Mouse (Mus musculus) kidney, adult 8-10 months (tissue): Measurements from ENCODE around the gene Uqcr11.

Source experiments
- DNase-seq, 2 experiments: peaks; one replicate each; pipeline ENCODE4 v3.0.0; 2022

Uqcr11 gene

DNA sequence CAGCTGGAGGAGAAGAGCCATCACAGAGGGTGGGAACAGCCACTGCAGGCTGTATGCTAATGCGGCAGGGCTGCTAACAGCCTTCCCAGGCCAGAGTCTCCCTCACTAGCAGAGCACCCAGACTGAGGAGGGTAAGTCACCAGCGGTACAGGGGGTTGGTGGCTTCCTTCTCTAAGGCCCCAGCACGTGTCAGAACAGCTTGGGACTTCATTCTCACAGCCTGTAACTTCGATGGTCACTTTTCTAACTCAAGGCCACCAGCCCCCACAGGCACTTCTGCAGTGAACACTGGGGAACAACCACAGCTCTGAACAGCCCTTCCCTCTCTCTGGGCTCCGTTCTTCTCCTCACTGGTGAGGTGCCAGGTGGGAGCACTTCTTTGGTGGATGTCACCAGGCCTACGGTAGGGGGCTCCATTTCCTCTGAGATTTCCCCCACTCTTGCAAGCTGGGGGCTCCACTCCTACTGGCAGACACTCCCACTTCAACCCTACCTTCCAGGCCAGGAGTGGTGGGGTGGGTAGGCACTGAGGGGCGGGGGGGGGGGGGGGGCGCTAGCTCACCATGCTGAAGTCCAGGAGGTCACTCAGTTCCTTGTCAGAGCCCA is 23.8 kb upstream of the Uqcr11 start:
- no peak for DNase-seq

DNA sequence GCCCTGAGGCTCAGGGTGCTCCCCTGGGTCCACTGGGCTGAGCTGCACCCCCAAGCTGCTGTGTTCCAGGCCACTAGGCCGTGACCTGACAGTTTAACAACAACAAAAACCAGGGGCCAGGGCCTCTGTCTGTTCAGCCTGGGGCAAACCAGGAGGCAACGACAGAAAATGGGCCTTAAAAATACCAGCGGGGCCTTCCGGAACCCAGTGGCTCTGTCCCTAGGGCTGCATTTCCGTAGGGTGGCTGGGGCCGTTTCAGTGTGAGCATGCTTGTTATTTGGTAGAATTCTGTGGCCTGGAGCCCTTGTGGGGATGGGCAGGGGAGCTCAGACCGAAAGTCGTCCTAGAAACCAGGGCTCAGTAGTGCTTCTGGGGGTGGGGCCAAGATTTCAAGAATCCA is 23.2 kb upstream of the Uqcr11 start:
- DNase-seq, result no peak

DNA sequence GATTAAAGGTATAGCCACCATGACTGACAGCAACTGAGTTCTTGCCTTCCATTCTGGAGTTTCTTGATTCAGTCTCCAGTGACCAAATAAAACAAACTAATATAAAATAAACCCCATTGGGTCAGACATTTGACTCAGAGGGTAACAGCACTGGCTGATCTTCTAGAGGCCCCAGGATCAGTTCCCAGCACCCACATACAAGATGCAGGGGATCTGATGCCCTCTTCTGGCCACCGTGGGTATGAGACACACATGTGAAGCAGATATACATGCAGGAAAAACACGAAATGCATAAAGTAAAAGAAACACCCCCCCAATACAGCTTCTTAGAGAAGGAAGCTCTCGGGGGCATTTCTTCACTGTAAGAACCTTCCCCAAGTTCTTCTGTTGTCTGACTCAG is 18.4 kb upstream of the Uqcr11 start:
- DNase-seq, result no peak

DNA sequence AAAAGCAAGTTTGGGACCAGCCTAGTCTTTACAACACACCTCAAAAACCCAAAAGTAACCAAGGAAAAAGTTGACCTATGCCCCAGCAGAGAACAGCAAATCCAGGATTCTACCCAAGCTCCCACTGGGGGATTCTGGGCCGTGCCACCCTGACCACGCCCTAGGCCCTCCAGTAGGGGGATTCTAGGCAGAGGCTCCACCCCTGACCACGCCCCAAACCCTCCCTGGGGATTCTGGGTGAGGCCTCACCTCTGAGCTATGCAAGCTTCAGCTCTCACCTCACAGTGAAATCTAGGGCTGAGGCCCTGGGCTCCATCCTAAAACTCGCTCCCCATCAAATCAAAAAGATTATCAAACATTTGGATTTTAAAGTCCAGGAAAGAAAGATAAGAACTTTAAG is 16.9 kb upstream of the Uqcr11 start:
- DNase-seq, result no peak

DNA sequence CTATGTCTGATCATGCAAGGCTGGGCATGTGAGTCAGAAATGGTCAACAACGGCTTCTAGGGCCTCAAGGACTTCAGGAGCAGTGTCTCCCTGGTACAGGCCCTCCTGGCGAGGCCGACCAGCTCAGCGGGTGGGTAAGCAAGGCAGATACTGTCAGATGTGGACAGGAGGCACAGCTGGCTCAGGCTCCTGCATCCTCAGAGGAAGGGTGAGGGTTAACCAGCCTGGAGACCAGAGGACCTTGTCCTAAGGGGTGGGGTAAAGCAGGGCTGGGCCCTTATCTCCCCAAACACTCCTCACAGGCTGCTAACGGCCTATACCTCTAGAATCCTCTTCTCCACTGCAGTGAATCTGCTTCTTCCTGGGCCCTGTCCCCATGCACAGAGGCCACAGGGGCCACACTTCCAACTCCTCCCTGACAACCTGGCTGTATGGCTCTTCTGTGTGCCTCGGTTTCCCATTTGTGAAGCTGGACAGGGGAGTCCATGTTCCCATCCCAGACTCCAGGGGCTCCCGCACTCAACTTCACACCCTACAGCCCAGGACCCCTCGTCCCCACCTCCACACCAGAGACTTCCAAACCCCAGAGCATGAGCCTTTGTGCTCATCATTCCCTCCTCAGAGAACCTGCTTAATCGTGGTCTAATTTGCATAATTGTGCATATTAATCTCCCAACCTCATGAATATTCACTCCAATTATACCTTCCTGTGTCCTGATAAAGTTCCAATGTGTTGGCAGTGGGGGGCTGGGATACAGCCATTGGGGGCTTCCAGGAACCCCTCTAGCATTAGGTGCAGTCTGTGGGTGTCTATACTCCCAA is 15.2 kb upstream of the Uqcr11 start:
- DNase-seq, result no peak

DNA sequence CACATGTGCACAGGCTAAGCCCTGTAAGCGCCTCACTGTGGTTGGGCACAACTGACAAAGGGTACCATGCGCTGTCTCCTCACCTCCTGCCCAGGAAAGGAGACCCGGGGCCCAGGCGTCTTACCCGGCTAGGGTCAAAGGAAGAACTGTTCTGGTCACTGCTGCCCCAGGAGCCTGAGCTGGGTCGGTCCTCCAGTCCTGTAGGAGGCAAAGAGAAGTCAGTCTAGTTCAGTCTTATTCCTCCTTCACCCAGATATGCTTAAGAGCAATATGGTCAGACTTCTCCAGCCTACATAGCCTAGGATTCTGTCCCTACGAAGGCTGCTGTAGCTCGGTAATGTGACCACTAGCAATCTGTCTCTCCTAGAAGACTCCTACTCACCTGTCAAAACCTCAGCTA is 14.6 kb upstream of the Uqcr11 start:
- no peak for DNase-seq

DNA sequence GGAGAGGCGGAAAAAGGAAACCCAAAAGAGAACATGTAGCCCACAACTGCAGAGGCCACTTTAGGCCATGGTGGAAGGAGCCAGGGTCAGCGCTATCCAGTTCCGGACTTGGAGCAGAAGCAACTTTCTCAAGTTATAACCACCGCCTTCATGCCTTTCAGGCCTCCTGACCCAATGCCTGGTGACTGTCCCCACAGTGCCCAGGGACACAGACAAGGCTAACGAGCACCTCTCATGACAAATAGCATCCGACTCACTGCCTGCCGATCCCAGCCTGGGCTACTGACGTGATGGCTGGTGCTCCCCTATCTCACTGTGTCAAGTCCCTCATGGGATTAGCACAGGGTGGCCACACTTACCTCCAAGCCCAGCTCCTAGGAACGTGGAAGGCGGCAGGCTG is 14.1 kb upstream of the Uqcr11 start:
- DNase-seq, result no peak

DNA sequence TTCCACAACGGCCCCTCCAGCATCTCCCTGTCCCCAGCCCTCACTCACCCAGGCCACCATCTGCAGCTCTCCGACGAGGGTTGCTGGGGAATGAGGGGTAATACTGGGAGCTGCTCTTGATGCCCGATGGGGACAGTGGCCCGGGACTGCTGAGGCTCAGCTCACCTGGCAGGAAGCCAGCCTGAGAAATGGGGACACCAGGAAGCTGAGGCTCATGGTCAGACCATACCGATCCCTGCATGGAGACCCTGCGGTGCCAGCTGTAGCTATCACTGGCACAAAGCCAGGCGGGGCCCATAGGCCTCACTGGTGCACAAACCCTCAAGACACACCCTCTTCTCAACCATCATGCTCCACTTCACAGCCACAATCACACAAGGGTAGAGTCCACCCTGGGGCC is 12.8 kb upstream of the Uqcr11 start:
- no peak for DNase-seq

DNA sequence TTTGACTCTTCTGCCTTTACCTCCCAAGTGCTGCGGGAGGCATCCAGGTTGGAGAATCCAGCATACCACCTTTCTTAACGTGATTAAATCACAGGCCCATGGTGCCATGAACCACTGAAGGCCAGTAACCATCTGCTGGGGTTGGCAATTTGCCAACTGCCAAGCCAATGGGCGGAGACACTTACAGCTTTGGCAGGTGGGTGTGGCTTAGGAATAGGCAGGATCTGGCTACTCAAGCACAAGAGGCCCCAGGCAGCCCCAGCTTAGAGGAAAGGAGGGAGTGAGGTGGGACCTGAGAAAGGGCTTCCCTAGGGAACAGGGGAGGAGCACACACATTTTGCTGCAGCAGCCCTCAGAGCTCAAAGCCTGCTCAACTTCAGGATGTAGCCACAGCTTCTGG is 11.7 kb upstream of the Uqcr11 start:
- DNase-seq, result peak in 1 of 2 experiments; percentile 41

DNA sequence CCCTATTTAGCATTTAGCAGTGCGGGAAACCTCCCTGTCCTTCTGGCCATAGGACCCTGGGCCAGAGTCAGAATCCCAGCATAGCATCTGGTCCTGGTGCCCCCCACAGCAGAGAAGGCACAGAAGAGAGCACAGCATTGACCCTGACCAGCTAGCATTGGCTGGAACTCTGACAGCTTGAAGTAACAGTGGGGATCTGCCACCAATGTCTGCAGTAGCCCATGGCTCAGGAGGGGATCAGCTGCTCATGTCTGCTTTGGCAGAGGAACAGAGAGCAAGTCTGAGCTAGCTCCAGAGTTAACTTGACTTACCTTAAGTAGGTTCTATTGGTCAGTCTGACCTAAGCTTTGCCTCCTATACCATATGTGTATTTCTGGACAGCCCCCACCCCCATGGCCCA is 11.2 kb upstream of the Uqcr11 start:
- DNase-seq, result no peak

DNA sequence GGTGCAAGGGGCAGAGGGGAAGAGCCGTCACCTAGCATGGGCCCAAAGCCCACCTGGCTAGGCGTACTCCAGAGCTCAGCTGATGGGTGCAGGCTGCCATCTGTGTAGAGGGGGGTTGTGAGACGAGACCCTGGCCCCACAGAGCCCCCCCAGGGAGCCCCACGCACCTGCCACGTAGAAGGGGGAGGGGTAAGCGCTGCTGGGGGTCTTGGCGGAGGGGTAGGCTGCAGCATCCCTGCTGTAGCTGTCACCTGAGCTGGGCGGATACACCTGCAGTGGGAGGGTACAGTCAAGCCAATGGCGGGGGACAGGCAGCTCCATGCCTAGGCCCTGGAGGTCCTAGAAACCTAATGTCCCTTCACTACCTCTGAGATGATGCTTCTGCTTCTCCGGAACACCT is 10.7 kb upstream of the Uqcr11 start:
- DNase-seq, result no peak

DNA sequence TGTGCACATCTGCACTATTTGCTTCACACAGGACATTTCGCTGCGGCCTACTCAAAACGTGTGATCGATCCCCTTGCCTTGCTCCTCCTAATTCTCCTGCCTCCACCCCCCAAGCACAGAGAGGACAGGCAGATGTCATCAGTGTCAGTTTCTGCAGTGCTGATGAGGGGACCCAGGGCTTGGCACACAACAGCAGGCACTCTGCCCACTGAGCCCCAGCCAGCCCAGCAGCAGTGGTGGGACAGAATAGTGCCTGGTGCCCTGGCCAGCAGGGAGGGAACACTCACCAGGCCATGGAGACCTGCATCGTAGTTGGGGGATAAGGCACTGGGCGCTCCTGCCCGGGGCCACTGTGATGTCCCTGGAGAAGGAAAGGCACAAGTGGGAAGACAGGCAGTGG is 8.9 kb upstream of the Uqcr11 start:
- no peak for DNase-seq

DNA sequence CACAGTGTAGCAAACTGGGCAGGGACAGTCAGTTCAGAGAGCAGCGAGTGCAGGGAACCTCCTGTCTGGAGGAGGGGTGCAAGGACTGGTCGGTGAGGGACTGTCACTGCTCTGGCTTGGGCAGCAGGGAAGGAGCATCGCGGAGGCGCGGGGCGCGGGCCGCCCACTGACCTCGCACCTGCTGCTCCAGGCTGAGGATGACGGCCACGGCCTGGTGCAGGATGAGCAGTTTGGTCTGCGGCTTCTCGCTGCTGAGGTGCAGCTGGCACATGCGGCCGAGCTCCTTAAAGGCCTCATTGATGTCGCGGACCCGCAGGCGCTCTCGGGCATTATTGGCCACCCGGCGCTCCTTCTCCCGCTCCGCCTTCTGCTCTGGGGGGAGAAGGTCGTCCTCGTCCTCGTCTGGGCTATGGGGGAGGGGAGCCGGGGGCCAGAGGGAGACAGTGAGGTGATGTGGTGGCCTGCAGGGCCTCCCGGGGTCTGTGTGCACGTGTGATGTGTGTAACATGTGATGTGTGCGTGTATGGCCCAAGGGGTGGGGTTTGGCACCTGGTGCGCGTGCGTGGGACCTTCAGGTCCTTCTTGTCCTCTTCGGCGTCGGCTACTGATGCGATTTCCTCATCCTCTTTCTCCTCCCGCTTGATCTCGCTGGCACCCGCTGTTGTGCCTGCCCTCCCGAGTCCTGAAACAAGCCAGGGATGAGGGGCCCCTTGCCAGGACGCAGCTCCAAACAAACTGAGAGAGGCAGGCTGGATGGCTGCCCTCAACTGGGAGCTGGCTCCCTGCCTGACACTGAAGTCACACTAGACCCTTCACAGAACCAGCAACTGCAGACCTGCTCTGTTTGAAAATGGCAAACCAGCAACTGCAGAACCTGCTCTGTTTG is 6.3 kb upstream of the Uqcr11 start:
- no peak for DNase-seq

DNA sequence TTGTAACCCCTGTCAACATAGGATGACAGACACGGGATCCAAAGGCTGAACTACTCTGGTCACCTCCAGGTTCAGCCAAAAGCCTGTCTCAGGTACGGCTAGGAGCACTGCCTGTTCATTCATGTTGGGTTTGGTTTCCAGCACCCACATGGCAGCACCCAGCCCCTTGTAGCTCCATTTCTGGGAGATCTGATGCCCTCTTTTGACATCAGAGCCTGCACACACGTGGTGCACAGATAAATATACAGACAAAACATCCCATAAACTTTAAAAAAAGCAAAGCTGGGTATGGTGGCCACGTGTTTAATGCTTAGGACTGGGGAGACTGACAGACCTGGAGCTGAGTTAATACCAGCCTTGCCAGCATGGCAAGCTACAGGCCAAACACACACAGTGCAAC is 1.3 kb upstream of the Uqcr11 start:
- no peak for DNase-seq

DNA sequence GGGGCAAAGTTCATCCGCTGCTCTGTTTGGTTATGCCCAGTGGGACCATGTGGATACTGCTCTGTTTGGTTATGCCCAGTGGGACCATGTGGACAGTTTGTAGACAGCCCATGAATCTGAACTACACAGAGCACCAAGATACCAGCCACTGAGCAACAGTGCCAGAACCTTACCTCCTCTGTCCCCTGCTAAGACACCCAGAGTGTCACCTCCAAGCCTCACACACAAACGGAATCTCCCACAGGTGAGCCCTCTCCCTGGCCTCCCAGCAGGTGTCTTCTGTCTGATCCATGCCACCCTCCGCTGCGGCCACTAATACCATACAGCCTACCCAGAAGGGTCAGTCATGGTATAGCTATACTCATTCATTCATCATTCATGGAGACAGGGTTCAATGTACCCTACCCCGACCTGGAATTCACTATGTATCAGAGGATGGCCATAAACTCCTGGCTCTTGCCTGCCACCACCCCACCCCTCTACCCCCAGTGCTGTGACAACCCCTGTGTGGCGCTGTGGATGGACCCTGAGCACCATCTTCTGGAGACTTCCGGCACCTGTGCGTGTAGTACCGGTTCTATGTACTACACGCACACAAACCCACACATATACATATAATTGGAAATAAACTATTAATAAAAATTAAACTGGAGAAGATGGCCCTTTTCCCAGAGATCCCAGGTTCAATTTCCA is 1.0 kb downstream of the Uqcr11 start:
- DNase-seq, result no peak

DNA sequence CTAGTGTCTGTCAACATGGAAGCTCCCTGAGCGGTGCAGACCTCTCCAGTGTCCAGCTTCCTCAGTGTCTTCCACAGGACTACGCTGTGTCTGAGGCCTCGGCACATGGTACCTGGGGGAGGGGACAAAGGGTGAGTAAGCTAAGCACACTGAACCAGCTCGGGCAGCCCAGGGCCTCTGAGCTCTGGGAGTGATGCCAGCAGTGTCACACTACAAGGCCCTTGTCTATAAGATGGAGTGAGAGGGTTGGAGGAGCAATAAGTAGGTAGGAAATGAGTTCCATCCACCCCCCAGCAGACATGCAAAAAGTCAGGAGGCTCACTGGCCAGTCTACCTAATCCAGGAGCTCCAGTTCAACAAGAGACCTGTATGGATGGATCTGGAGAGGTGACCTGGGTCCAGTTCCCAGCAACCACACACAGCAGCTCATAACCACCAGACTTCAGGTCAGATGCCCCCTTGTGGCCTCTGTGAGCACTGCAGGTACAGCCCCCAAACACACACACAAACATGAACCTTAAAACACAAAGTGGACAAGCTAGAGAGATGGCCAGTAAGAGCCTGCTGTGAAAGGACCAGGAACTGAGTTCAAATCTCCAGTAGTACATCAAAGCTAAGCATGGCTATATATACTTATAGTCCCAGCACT is 3.5 kb downstream of the Uqcr11 start:
- peak in 1 of 2 experiments; percentile 54 for DNase-seq

DNA sequence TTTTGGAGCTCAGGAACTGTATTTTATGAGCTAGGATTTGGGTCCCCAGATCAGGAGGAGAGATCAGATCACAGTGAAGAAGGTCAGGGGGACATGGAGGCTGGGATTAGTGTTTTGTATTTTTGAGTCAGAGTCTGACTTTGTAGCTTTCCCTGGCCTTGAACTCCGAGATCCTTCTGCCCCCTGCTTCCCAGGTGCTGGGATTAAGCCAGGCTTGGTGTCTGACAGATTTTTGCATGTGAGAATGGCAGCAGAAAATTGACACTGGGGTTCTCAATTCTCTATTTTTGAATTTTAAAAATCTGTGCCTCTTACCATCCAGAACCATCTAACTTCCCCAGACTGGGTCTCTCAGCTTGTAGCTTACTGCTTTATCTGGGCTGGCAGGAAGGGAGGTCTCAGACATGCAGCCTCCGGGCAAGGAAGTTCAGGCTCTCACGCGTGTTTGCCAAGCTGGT is 5.9 kb downstream of the Uqcr11 start:
- no peak for DNase-seq

DNA sequence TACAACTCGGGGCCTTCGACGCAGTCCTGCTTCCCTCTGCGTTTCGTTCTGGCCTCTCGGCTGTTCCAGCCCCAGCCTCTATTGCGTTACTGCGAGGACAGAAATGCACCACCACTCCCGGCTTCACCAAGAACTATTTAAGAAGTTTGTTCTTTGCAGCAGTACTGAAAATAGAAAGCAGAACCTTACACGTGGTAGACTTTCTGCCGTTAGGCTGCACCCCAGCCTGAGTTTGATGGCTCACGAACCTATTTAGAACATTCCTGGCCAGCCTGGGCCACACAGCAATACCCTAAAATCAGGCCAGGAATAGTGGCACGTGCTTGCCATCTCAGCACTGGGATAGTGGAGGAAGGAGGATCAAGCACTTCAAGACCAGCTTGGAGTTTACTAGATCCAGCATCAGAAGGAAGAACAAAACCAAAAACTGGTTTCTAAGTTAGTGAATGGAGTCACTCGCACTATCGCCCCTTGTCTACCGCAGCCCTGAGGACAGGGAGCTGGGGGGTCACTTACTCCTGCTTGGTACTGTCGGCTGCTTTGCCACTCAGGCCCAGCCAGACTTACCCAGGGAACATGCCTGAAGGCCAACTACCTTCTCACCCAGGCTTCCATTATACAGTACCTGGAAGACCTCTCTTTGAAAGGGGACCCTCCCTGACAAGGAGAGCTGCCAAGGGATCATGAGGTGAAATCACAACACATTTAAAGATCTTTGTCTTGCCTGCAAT is 6.5 kb downstream of the Uqcr11 start:
- DNase-seq, result no peak

DNA sequence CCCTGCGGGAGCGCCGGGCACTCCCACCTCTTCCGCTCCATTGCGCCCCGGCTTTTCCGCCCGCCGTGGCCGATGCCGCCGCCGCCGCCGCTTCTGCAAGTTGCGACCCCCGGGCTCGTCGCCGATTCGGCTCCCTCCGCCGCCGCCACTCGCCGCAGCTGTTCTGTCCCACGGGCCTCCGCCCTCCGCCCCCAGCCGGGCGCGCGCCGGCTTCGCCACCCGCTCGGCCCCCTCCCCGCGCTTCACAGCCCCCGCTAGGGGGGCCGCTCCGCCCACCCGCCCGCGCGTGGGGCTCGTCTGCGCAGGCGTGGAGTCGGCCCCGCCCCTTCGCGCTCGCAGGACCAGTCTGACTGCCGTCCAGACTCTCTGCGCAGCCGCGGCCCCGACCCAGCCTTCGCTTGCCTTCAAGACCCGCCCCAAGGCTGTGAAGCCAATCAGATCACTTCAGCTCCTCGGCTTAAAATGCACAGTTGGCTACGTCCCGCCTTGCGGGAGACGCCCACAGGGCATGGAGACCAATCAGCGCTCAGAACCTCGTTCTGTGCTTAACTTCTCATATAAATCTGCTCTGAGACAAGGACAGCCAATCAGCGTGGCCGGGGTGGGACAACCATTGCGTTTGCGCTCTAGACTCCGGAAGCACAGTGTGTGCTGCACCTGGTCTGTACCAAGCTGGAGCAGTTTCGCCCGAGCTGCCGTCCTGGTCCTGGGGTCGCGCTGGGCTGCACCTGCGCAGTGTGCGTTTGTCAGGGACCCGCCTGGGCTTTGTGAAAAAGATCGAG is 7.2 kb downstream of the Uqcr11 start, which contains the start of gene Mbd3:
Gene Mbd3, minus strand, starts transcription at position 360 of the 782 bp plus-strand sequence.
- peak; percentile 99 to 100 for DNase-seq

DNA sequence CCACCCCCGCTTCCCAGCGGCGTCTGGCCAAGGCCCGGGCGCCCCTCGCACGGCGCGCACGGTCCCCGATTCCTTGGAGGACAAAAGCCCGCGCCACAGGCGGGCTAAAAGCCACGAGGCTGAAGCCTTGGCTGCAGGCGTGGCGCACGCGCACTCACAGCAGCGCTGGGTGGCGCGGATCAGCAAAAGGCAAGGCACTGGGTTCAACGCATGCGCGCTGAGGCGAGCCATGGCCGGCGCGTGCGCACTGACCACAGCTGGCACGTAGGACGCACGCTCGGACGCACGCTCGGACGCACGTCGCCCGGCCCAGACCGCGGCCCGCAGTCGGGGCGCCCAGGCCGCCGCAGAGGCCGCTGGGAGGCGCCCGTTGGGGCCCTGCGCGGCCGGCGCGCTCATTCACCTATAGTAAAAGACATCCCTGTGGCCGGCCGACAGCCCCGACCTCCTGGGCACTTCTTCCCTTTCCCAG is 7.9 kb downstream of the Uqcr11 start:
- DNase-seq, result peak; percentile 97 to 98

DNA sequence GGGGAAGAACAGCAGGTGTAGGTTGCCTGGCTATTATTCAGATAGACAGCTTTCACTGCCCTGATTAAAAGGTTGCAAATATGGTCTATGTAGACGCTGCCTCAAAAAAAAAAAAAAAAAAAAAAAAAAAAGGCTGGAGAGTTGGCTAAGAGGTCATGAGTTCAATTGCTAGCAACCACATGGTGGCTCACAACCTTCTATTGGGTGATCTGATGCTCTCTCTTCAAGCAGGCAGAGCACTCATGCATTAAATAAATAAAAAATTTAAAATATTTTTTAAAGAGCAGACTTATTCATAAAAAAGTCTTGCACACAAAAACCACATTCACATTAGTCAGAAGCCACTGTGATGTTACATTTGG is 8.5 kb downstream of the Uqcr11 start:
- DNase-seq, result no peak
